Mouse (Mus musculus): ENCODE data around the gene Pam.

Pam gene

GRCm38 (mm10) chr1:98053447-98053846, 42.0 kb downstream of the Pam start:
- CTCF ChIA-PET, result interaction anchor here in 3 of 4 experiments (0.6 to 1.1 kb wide), 4 partner anchors 17 to 23 kb away, joined by 3 to 10 read pairs (median 6); no protein-coding TSS in a partner anchor
- POLR2A ChIA-PET, result no interaction called here

- POLR2A ChIA-PET, result no interaction called here
- CTCF ChIA-PET, result interaction anchor here in 2 of 4 experiments (0.6 to 1.1 kb wide), 2 partner anchors 19 kb away, joined by 3 to 7 read pairs; no protein-coding TSS in a partner anchor
Observed at GRCm38 (mm10) chr1:98052775-98053174, 42.7 kb downstream of the Pam start.

- POLR2A ChIA-PET, result no interaction called here
- CTCF ChIA-PET, result no interaction called here
Observed at GRCm38 (mm10) chr1:98051039-98051438, 44.4 kb downstream of the Pam start.

- ChIA-PET CTCF (no interaction called here), POLR2A (interaction anchor here in 2 of 4 experiments (0.6 to 0.7 kb wide), 2 partner anchors 17 to 260 kb away, joined by 3 to 4 read pairs; no protein-coding TSS in a partner anchor)
Observed at GRCm38 (mm10) chr1:98049756-98050155, 45.7 kb downstream of the Pam start.

GRCm38 (mm10) chr1:98048218-98048801, 47.1 kb downstream of the Pam start:
- ChIA-PET POLR2A (interaction anchor here in 1 of 4 experiments (1.2 kb wide), 1 partner anchor 18 kb away, joined by 3 read pairs; no protein-coding TSS in a partner anchor), CTCF (no interaction called here)

- ChIA-PET POLR2A (interaction anchor here in 1 of 4 experiments (0.6 to 1.2 kb wide), 2 partner anchors 19 to 129 kb away, joined by 3 read pairs; no protein-coding TSS in a partner anchor), CTCF (no interaction called here)
Observed at GRCm38 (mm10) chr1:98047284-98048217, 47.9 kb downstream of the Pam start.

- CTCF ChIA-PET, result no interaction called here
- POLR2A ChIA-PET, result interaction anchor here in 1 of 4 experiments (0.6 to 1.2 kb wide), 2 partner anchors 13 to 78 kb away, joined by 3 to 5 read pairs; no protein-coding TSS in a partner anchor
Observed at GRCm38 (mm10) chr1:98042425-98042824, 53.0 kb downstream of the Pam start.

GRCm38 (mm10) chr1:98038252-98038651, 57.2 kb downstream of the Pam start:
- ChIA-PET CTCF (no interaction called here), POLR2A (no interaction called here)

GRCm38 (mm10) chr1:98035736-98036135, 59.7 kb downstream of the Pam start:
- ChIA-PET CTCF (no interaction called here), POLR2A (no interaction called here)

- POLR2A ChIA-PET, result interaction anchor here in 1 of 4 experiments (2.1 kb wide), 1 partner anchor 41 kb away, joined by 6 read pairs; no protein-coding TSS in a partner anchor
- CTCF ChIA-PET, result no interaction called here
Observed at GRCm38 (mm10) chr1:98031802-98032201, 63.6 kb downstream of the Pam start.

- ChIA-PET POLR2A (interaction anchor here in 2 of 4 experiments (0.6 to 1.1 kb wide), 7 partner anchors 13 to 240 kb away, joined by 3 to 7 read pairs (median 3); no protein-coding TSS in a partner anchor), CTCF (interaction anchor here in 3 of 4 experiments (0.6 to 0.9 kb wide), 5 partner anchors 43 to 418 kb away, joined by 4 to 12 read pairs (median 6); no protein-coding TSS in a partner anchor)
Observed at GRCm38 (mm10) chr1:98029025-98029424, 66.4 kb downstream of the Pam start.

- ChIA-PET CTCF (interaction anchor here in 2 of 4 experiments (0.6 to 0.9 kb wide), 2 partner anchors 44 to 68 kb away, joined by 5 to 7 read pairs; no protein-coding TSS in a partner anchor), POLR2A (interaction anchor here in 1 of 4 experiments (0.6 to 1.1 kb wide), 5 partner anchors 14 to 188 kb away, joined by 3 to 7 read pairs (median 3); no protein-coding TSS in a partner anchor)
Observed at GRCm38 (mm10) chr1:98028468-98028867, 67.0 kb downstream of the Pam start.

- CTCF ChIA-PET, result interaction anchor here in 1 of 4 experiments (0.6 kb wide), 1 partner anchor 58 kb away, joined by 3 read pairs; no protein-coding TSS in a partner anchor
- POLR2A ChIA-PET, result interaction anchor here in 1 of 4 experiments (0.7 to 1.1 kb wide), 2 partner anchors 44 to 189 kb away, joined by 6 to 7 read pairs; no protein-coding TSS in a partner anchor
Observed at GRCm38 (mm10) chr1:98027959-98028358, 67.5 kb downstream of the Pam start.

GRCm38 (mm10) chr1:98025924-98026640, 69.4 kb downstream of the Pam start:
- CTCF ChIA-PET, result no interaction called here
- POLR2A ChIA-PET, result no interaction called here

- CTCF ChIA-PET, result no interaction called here
- POLR2A ChIA-PET, result no interaction called here
Observed at GRCm38 (mm10) chr1:98023866-98024265, 71.6 kb downstream of the Pam start.

- ChIA-PET CTCF (no interaction called here), POLR2A (interaction anchor here in 1 of 4 experiments (0.7 kb wide), 1 partner anchor 1373 kb away, joined by 3 read pairs; no protein-coding TSS in a partner anchor)
Observed at GRCm38 (mm10) chr1:98018987-98019386, 76.5 kb downstream of the Pam start.

GRCm38 (mm10) chr1:98016004-98016848, 79.2 kb downstream of the Pam start:
- ChIA-PET CTCF (no interaction called here), POLR2A (no interaction called here)

GRCm38 (mm10) chr1:98015564-98015963, 79.9 kb downstream of the Pam start:
- CTCF ChIA-PET, result no interaction called here
- POLR2A ChIA-PET, result interaction anchor here in 1 of 4 experiments (0.5 kb wide), 1 partner anchor 61 kb away, joined by 3 read pairs; no protein-coding TSS in a partner anchor

Data from embryonic stem cell, embryonic (primary cell).